Mouse (Mus musculus) G1E (cell line): ENCODE results near the gene Guca1a.

ENCODE experiments used
- CTCF ChIP-seq: IDR thresholded peaks from 2 replicates; pipeline ENCODE4 v1.5.1; 2012; ENCODE audit warnings: low read depth, low read length, inconsistent platforms, mixed read lengths
- POLR2AphosphoS5 ChIP-seq: IDR thresholded peaks from 2 replicates; pipeline ENCODE4 v1.6.1; 2012; ENCODE audit warnings: low read depth, low read length, inconsistent platforms; ENCODE audit not compliant: insufficient replicate concordance

DNA sequence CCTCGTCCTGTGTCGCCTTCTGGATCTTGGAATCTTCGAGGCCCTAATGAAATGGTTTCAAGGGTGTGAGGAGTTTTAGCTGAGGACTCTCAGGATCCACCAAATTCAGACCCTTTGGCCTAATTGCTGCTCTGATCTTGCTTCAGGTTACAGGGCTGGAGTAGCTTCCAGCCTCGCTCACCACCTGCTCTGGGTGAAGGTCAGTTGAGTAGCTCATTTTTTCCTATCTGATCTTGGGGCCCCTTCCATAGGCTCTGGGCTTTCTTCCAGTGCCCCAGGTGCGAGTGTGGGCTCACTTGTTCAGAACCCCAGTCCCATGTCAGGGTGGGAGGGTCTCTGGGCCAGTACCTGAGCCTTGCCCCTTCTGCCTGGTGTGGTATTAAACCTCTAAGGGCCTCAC is 49.0 kb upstream of the Guca1a start:
- TF ChIP-seq CTCF (no peak), POLR2AphosphoS5 (no peak)
